Mouse (Mus musculus) kidney, postnatal 25 days (tissue): ENCODE measurements at regions not wholly inside any gene's neighbourhood (a gene's known extent, or its start where the extent isn't known, plus 50 kb on each side); places are given as distances from the start of the nearest gene placed in this dataset.

Source experiments
- DNase-seq, 2 experiments: peaks; one replicate each; pipeline ENCODE4 v3.0.0; 2021; ENCODE audit warnings: mixed read lengths in 2 of 2

DNA sequence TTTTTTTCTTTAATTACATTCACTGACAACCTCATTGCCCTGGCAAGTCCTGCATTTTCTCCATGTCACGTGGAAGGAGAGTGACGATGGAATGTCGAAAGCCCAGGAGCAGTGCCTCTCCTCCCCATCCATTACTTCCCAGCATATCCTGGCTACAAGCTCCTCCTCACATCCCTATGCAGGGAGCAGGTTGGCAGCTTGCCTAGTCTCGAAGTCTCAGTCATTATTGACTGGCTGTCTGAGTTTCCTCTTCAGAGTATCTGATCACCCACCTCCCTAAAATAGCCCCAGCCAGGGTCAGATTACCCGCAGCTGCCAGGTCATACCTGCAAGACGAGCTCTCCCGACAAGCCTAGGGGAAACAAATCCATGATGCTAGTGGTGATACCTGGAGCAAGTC is 83.7 kb upstream of the Galnt15 start:
- peak; percentile 51 for DNase-seq

DNA sequence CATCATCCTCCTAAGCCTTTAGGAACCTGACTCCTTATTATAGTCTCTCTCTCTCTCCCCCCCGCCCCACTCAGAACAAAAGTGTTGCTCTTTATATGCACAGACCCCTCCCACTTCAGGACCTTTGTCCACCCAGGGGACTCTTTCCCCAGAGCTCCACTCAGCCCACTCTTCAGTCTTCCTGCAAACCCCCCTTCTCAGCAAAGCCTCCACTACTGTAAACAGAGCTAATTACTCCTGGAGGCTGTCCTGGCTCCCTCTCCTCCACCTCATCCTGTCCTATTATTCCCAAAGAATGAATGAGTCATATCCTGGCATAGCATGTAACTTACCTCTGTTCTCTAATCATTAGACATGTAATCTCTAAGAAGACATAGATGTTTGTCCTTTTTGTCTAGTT is 82.8 kb upstream of the Galnt15 start:
- no peak for DNase-seq

DNA sequence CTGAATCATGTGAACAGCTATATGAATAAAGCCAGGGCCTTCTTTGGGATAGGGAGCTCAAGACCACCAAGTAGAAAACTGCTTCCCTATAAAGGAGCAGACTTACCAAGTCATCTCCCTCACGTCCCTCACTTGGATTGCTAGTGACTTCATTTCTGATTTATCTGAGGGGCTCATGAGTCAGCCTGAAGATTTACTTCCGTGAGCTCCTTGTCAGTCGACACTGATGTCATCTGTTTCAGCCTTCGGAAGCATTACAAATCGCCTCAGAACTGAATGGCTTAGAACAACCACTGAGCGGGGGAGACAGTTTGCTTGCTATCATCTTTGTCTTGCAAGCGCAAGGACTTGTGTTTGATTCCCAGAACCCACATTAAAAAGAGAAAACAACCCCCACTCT is 81.5 kb upstream of the Galnt15 start:
- no peak for DNase-seq

DNA sequence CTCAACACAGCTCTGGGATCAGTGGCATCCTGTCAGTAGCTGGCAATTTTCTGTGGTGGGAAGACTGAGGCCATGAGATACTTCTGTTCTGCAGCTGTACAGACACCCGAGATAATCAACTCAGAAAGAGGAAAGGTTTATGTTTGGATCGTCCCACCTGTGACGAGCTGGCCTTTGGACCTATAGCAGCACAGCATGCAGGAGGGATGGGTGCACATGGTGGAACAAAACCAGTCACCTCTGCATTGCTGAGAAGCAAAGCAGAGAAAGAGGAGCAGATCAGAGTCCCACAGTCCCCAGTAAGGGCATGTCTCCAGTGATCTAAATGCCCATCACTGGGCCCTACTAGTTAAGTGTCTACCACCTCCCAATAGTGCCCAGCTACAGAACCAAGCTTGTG is 76.9 kb upstream of the Galnt15 start:
- DNase-seq = no peak

DNA sequence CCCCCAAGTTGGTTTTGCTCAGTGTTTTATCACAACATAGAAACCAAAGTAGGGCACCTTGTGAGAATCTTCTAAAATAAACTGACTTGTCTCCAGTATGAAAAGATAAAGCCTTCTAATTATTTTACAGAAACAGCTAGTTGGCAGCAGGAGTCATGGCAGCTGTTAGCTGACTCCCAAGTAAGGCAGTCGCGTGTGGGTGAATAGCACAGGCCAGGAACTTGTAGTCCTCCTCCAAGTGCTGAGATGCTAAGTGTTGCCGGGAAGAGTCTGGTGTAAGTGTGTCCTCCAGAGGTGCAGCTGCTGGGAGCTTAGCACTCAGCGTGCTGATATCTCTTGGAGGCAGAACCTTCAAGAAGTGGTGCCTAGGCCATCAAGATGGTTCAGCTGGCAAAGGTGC is 75.0 kb upstream of the Galnt15 start:
- DNase-seq = no peak

DNA sequence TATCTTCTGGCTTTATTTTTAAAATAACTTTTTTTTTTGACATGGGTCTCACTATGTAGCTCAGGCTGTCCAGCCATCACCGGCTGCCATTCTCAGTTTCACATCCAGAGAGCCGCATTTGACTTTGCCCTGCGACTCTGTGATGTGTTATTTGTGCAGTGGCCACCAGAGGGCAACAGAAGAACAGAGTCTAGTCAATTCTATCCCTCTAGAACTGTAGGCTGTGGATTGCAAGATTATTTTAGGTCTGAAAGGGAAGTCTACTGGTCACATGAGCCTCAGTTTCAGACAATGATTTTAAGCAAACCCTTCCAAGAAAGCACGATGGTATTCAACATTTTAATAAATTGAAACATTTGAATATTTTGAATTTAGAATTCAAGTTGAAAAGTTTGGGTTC is 73.8 kb upstream of the Galnt15 start:
- peak; percentile 81 to 95 for DNase-seq

DNA sequence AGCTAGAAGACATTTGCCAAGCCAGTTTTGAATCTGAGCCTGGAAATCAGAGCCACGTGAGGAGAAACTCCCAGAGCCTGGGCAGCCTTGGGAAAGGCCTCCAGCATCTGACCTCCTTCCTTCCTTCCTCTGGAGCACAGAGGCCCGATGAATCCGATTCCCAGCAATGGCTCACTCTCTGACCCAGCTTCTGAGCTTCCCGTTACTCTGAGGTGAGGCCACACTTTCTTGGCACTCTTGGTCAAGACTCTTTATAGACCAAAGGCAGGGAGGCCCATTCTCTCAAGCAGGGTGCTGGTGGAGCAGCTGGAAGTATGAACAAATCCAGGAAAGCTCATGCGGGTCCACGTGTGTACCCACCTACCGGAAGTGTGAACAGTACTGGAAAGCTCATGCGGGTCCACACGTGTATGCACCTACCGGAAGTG is 71.6 kb upstream of the Galnt15 start:
- DNase-seq = peak; percentile 31 to 67

DNA sequence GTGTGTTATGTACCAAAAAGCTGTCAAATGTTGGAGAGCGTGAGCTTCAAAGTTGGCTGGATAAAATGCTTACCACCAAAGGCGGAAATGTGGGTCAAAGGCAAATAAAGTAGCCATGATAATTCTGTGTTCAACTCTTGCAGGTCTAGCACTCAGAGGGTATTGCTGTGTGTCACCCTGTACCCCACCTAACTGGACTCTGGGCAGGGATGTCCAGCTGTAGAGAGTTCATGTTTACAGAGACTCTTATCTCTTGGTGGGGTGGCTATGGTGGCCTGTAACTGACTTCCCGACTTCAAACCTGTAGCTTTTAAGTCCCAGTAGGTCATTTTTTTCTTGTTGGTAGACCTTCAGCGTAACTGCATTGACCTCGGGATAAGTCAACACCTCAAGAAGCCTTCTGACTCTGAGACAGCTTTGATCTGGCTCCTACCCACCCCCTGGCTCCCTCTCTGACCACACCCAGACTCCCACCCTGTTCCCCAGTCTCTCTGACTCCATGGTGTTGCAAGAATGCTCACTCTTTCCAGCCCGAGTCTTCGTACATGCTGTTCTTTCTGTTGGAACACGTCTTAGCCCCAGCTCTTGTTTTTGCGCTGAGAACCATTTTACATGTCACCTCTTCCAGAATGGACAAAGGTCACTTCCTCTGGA is 68.5 kb upstream of the Galnt15 start:
- DNase-seq = no peak

DNA sequence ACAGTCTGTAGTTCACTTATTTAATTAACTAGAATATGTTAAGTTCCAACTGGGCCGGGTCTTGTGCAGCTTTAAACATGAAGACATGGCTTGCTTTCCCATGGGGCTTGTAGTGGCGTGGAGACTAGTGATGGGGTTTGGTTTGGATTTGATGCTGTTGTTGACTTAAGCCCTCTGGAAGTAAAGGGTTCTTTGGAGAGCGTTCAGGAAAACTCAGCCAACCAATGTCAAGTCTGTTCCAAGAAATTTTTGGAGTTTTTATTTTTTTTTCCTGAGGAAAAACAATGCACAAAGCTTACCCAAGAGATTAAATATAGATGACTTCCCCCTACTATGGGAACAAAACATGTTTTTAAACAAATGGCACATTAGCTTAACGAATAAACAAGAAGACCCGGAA is 67.3 kb upstream of the Galnt15 start:
- no peak for DNase-seq

DNA sequence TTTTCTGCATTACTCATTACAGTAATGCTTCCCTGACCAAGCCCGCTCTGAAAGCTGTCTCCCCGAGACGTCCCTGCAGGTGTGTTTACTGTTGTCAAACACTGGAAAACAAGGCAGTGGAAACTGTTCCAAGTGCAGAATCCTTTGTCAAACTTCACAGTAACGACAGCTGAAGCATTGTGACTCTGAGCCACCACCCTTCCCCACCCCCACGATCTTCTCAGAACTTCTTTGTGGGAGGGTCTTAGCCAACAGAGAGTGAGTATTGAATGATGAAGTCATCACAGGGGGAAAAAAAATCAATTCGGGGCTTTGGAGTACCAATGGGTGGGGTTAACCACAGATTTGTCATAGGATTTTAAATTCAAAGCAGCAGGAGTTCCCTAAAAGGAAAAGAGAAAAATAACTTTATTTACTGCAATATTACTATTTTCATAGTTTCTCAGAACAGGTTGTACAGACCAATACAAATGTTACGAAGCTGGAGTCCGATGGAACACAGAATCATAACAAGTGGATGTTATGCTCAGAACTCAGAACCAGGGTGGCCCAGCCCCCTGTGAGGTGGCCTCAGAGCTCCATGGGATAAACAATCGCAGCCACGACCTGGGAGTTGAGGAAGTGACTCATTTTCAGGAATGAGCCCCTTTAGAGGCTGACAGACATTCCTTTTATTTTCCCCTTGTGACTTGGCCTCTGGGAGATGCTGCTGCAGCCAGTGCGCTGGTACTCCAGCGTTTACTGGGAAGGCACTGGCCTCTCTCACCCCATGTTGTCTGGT is 65.5 kb upstream of the Galnt15 start:
- DNase-seq = peak; percentile 25 to 60

DNA sequence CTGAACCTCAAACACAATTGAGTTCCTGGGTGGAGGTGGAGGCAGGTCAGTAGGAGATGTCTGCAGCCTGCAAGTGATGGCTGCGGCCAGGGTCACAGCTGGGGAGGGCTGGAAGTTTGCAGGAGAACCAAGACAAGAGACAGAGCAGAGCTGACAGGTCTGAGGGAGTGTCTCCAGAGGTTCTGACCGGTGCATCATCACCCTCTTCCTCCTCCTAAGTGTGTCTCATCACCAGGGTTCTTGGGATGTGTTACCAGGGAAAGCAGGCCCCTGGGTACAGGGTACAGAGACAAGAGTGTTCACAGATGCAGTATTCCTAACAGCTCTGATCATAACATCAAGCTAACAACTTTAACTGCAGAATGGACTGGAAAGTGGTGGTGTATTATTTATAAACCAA is 64.7 kb upstream of the Galnt15 start:
- DNase-seq = no peak

DNA sequence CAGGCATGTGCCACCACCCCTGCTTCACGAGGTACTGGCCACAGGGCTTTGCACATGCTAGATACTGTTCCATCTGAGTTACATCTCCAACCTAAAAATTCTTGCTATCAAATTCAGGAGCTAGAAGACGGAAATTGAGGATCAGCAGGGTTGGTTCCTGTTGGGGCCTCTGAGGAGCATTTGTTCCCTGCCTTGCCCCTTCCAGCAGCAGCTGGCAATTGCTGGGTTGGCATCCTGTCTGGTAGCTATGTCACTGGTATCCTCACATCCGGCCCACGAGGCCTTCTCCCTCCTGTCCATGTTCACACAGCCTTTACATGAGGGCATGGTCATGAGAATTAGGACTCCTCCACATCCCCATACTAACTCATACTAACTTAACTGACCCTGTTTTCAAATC is 64.0 kb upstream of the Galnt15 start:
- DNase-seq = no peak

DNA sequence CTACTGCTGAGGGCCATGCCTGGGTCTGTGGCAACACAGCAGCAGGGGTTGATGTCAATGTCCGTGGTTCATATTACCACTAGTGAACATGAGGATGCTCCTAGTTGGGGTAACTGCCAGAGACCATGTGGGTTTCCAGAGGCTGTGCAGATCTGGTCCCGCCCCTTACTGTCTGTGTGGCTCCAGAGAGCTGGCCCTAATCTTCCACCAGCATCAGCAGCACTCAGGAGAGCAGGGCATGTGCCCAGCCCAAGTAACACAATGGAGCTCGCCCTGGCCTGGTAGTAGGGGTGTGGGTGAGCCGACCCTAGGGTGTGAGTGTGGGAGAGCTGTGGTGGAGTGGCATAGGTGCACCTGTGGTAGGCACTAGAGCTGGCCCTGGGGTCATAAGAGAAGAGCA is 59.3 kb upstream of the Galnt15 start:
- DNase-seq = no peak

DNA sequence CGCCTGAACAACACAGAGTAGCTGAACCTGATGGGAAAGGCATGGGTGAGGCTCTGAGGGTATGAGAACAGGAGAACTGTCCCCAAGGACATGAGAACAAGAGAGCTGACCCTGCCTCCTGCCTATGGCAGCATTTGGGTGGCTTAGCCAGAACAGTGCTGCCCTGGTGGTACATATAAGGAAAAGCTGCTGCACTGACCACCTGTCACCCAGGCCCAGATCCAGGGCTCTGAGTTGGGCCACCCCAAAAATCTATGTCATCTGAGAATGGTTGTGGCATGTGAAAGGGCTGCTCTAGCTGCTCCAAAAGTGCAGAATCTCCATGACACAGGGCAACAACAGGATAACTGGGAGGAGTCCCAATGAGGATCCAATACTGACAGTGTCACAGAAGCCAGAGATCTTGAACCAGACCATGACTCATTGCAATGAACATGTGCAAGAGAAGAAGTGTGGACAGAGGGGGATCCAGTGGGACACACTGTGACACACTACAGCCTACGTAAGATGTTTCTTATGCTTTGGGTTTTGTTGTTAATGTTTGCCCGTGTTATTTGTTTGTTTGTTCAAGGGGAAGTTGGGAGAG is 58.5 kb upstream of the Galnt15 start:
- no peak for DNase-seq

DNA sequence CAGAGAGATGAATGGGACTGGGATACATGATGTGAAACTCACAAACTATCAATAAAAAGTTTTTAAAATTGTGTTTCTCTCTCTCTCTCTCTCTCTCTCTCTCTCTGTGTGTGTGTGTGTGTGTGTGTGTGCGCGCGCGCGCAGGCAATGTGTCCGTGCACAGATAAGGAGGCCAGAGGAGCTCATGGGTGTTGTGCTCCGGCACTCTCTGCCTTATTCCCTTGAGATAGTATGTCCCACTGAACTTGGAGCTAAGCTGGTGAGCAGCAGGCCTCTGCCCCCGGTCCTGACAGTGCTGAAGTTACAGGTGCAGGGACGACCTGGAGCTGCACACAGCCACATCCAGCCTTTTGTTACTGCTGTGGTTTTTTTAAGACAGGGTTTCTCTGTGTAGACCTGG is 57.9 kb upstream of the Galnt15 start:
- DNase-seq = no peak

DNA sequence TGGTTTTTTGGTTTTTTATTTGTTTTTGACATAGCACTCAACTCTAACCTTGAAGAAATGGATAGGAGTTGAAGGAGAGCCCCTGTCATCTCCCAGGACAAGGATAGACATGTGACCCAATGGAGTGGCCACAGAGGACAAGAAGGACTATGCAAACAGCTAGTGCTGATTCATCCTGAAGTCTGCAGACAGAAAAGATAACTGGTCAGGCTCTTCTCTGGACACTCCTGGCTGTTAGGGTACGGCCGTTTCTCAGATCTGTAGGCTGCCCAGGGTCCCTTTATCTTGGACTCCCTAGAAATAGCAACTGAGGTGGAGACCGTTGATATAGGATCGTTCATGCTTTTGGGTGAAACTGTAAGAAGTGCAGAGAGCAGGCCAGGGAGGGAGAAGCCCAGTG is 55.1 kb upstream of the Galnt15 start:
- no peak for DNase-seq

DNA sequence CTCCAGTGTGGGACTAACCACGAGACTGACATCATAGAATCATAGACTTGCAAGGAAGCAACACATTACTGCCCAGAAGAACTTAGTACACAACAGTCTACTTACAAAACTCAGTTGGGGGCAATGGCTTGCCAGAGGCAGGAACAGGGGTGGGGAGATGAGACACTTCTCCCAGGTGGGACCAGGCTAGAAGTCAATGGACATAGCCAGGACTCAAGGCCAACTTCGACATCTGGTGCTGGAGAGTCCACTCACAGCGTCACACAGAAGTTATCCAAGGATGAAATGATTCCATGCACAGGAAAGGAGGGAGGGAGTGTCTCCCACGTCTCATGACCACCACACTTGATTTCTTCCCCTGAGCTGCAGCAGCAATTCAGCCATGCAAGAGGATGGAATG is 50.6 kb upstream of the Galnt15 start:
- no peak for DNase-seq

DNA sequence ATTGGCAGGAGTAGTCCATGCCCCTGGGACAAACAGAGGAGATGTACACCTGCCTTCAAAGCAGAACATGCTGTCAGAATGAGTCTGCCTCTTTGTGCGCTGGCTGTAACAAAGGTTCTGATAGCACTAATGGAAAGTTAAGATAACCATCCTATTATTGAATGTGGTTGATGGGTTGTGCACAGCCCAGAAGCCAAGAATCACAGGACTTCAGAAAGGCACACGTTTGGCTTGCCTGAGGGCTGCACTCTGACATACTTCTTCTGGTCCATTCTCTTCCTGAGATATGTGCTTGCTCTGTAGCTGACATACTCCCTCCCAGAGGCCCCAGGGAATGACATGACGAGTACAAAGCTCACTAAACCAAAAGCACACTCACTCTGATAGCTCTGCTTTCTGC is 50.1 kb upstream of the Galnt15 start:
- DNase-seq = no peak
